Mouse (Mus musculus) stomach, embryonic 16.5 days (tissue): Measurements from ENCODE around the gene Nav1. TPM values are rescaled to one million over a fixed set of nuclear protein-coding genes. Genes with fewer than 3 reads are reported as not detected.

ENCODE experiments used
- ATAC-seq: fragments of 200-750 bp; cut with Nextera tagmentation; 2 replicates; pipeline ENCODE4 v1.8.0; 2017; ENCODE audit warnings: moderate number of reproducible peaks, moderate TSS enrichment; ENCODE audit not compliant: insufficient read depth, low FRiP score
- H3K27ac ChIP-seq: fragments of 300-500 bp; sonication (generic); 2 replicates; pipeline ENCODE4 v1.5.1; 2014; ENCODE audit warnings: low read length
- H3K27me3 ChIP-seq: fragments of 300-500 bp; sonication (generic); 2 replicates; pipeline ENCODE4 v1.6.1; 2014; ENCODE audit warnings: low read length, control low read depth, mixed read lengths; ENCODE audit not compliant: control insufficient read depth, insufficient read depth
- H3K36me3 ChIP-seq: fragments of 300-500 bp; sonication (generic); 2 replicates; pipeline ENCODE4 v1.6.1; 2014; ENCODE audit warnings: low read length; ENCODE audit not compliant: control insufficient read depth, insufficient read depth
- H3K4me1 ChIP-seq: fragments of 300-500 bp; sonication (generic); 2 replicates; pipeline ENCODE4 v1.6.1; 2014; ENCODE audit warnings: low read length, control low read depth, mixed read lengths; ENCODE audit not compliant: control insufficient read depth, insufficient read depth
- H3K4me2 ChIP-seq: fragments of 300-500 bp; sonication (generic); 2 replicates; pipeline ENCODE4 v1.6.1; 2014; ENCODE audit warnings: low read depth, low read length, mixed read lengths
- H3K4me3 ChIP-seq: fragments of 300-500 bp; sonication (generic); replicated peaks from 2 replicates; pipeline ENCODE4 v1.5.1; 2014; ENCODE audit warnings: mild to moderate bottlenecking, low read length
- H3K9ac ChIP-seq: fragments of 300-500 bp; sonication (generic); 2 replicates; pipeline ENCODE4 v1.6.1; 2014; ENCODE audit warnings: low read length
- H3K9me3 ChIP-seq: fragments of 300-500 bp; sonication (generic); replicated peaks from 2 replicates; pipeline ENCODE4 v1.6.1; 2016; ENCODE audit warnings: low read length, control low read depth; ENCODE audit not compliant: control insufficient read depth
- WGBS: fragments of 180-500 bp; shearing (Covaris S2); extraction: QIAGEN DNeasy Blood & Tissue Kit; methylation state at CpG from one replicate; pipeline ENCODE4 v1.1.7; 2014; 5-methylcytosine and 5-hydroxymethylcytosine counted together
- polyA plus RNA-seq: library from polyadenylated mRNA; unstranded; fragments of >200 nt; fragmentation: Nextera tagmentation; extraction: Ambion mirVana; gene quantifications from 2 replicates; pipeline ENCODE4 v1.2.1, GENCODE M21; 2015

Gene Nav1
- polyA plus RNA-seq, 1 experiment from 2014 or later: 11.2 TPM

GRCm38 (mm10) chr1:135524518-135524860, 82.6 kb downstream of the Nav1 start:
- Histone ChIP-seq H3K27me3 (no peaks in the 10 kb centered on the region), H3K9ac (no peak overlapping the region), H3K36me3 (no peaks in the 10 kb centered on the region), H3K4me1 (peaks cover 16% of the 10 kb centered on the region), H3K4me3 (no peak overlapping the region), H3K9me3 (no peaks in the 10 kb centered on the region), H3K27ac (peak overlapping the region; percentile 79), H3K4me2 (peak overlapping the region; percentile 11; the same call in 1 of the 2 replicates)
- ATAC-seq: no peak
- WGBS: 43% methylated on average over 4 of the region's 4 CpGs

DNA sequence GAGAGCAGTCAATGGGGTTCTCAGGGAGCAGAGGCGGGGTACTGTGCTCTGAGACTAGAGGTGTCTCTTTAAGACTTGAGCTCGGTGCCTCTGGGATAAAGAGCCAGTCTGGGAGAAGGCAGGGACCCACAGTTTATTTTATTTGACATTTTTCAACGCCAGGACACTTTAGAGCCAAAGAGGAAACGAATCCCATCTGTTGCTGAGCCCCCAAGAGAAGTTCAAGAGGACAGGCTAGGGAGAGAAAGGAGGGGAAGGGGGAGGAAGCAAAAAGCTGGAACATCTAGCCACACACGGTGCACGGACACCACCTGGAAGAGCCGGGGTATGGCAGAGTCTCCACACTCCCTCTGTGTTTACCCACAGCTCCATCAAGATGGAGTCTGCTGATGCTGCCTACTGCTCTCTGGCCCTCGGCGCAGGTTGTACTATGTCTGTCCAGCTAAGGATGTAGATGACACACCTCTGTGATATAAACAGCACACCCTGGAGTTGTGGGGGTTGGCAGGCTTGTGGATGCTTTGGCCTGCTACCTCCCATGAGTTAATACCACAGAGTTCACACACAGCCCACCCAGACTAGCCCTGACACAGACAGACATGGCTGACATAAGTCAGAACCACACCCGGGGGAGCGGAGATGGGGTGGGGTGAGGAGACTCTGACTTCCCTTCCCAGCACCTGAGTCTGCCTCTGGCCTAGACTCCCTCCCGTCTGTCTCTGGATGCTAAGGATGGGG, 83.1 kb downstream of the Nav1 start:
- ATAC-seq: peak; percentile 83
- WGBS: 28% methylated on average over 12 of the region's 12 CpGs
- Histone ChIP-seq H3K9me3 (no peaks in the 10 kb centered on the region), H3K4me2 (peak overlapping the region; percentile 11), H3K4me1 (peaks cover 16% of the 10 kb centered on the region), H3K27ac (peak overlapping the region; percentile 79), H3K9ac (no peak overlapping the region), H3K27me3 (no peaks in the 10 kb centered on the region), H3K4me3 (no peak overlapping the region), H3K36me3 (no peaks in the 10 kb centered on the region)

DNA sequence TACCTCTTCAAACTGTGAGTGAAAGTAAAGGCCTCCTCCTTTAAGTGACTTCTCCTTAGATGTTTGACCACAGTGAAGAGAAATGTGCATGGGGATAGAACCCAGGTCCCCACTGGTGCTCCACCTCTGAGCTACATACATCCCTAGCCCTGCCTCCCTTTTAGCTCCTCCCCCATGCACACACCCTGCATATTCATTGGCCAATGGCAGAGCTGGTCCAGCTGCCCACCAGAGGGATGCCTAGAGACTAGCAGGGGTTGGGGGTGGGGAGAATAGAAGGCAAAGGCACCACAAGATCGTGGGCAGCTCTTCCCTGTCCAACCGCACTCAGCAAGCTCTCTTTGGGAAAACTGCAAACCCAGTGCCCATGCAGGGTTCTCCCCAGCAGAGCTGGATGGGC, 83.8 kb downstream of the Nav1 start:
- ATAC-seq: peak; percentile 41; the same call in 1 of the 2 replicates
- no peak overlapping the region for H3K4me2 ChIP-seq
- H3K4me3 ChIP-seq: no peak overlapping the region
- peak overlapping the region; percentile 79 for H3K27ac ChIP-seq
- H3K36me3 ChIP-seq: no peaks in the 10 kb centered on the region
- H3K27me3 ChIP-seq: no peaks in the 10 kb centered on the region
- no peaks in the 10 kb centered on the region for H3K9me3 ChIP-seq
- 59% methylated on average over 2 of the region's 2 CpGs for WGBS
- H3K4me1 ChIP-seq: peaks cover 16% of the 10 kb centered on the region
- H3K9ac ChIP-seq: no peak overlapping the region

GRCm38 (mm10) chr1:135520550-135521168, 86.4 kb downstream of the Nav1 start:
- Histone ChIP-seq H3K9ac (no peak overlapping the region), H3K27me3 (no peaks in the 10 kb centered on the region), H3K9me3 (no peaks in the 10 kb centered on the region), H3K4me2 (no peak overlapping the region), H3K4me1 (peaks cover 28% of the 10 kb centered on the region), H3K4me3 (no peak overlapping the region), H3K36me3 (no peaks in the 10 kb centered on the region), H3K27ac (no peak overlapping the region)
- no peak for ATAC-seq
- WGBS: 81% methylated on average over 13 of the region's 13 CpGs

GRCm38 (mm10) chr1:135518661-135519060, 88.4 kb downstream of the Nav1 start:
- no peak for ATAC-seq
- WGBS: 38% methylated on average over 5 of the region's 5 CpGs
- Histone ChIP-seq H3K27me3 (no peaks in the 10 kb centered on the region), H3K36me3 (no peaks in the 10 kb centered on the region), H3K4me3 (no peak overlapping the region), H3K4me2 (no peak overlapping the region), H3K4me1 (peaks cover 33% of the 10 kb centered on the region), H3K9me3 (no peaks in the 10 kb centered on the region), H3K27ac (no peak overlapping the region), H3K9ac (no peak overlapping the region)

GRCm38 (mm10) chr1:135517469-135517868, 89.6 kb downstream of the Nav1 start:
- H3K27ac ChIP-seq: no peak overlapping the region
- no peak for ATAC-seq
- no peak overlapping the region for H3K9ac ChIP-seq
- peaks cover 33% of the 10 kb centered on the region for H3K4me1 ChIP-seq
- H3K4me3 ChIP-seq: no peak overlapping the region
- WGBS: 88% methylated on average over 6 of the region's 6 CpGs
- no peaks in the 10 kb centered on the region for H3K9me3 ChIP-seq
- H3K27me3 ChIP-seq: no peaks in the 10 kb centered on the region
- no peaks in the 10 kb centered on the region for H3K36me3 ChIP-seq
- no peak overlapping the region for H3K4me2 ChIP-seq

GRCm38 (mm10) chr1:135516511-135517305, 90.4 kb downstream of the Nav1 start:
- WGBS: 54% methylated on average over 10 of the region's 10 CpGs
- no peak for ATAC-seq
- H3K9ac ChIP-seq: no peak overlapping the region
- no peak overlapping the region for H3K4me3 ChIP-seq
- H3K9me3 ChIP-seq: no peaks in the 10 kb centered on the region
- H3K27ac ChIP-seq: no peak overlapping the region; the same call in 1 of the 2 replicates
- peaks cover 33% of the 10 kb centered on the region for H3K4me1 ChIP-seq
- no peaks in the 10 kb centered on the region for H3K36me3 ChIP-seq
- H3K27me3 ChIP-seq: no peaks in the 10 kb centered on the region
- no peak overlapping the region for H3K4me2 ChIP-seq

DNA sequence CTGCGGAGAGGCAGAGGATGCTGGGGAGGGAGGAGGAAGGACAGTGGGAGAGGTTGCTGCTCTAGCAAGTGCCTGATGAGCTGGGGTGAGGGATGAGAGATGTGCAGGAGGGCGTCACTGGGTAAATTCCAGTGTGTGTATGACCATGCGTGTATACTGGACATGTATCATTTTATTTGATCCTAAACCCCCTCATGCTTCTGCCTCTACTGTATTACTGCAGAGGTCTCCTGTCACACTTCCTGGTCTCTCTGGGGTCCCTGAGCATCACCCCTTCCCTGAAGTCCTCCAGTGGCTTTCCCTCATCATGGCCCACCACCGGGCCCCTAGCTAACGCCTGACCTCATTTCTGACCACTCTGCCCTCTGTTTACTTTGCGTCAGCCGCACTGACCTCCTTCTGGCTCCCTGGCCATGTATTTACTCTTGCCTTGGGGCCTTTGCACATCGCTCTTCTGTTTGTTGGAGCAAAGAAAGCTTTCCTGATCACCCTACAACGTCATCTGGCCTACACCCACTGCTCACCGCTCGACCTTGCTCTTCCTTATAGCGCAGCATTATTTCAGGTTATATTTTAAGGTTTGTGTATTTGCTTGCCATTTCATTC, 91.4 kb downstream of the Nav1 start:
- no peak overlapping the region for H3K4me2 ChIP-seq
- peak overlapping the region; percentile 46; the same call in 1 of the 2 replicates for H3K27ac ChIP-seq
- no peaks in the 10 kb centered on the region for H3K36me3 ChIP-seq
- H3K4me1 ChIP-seq: peaks cover 37% of the 10 kb centered on the region
- H3K4me3 ChIP-seq: no peak overlapping the region
- H3K9ac ChIP-seq: no peak overlapping the region
- ATAC-seq: no peak
- H3K27me3 ChIP-seq: no peaks in the 10 kb centered on the region
- no peaks in the 10 kb centered on the region for H3K9me3 ChIP-seq
- 41% methylated on average over 12 of the region's 12 CpGs for WGBS
